Mouse (Mus musculus): ENCODE data around the gene Depdc7.

Depdc7 gene

DNA sequence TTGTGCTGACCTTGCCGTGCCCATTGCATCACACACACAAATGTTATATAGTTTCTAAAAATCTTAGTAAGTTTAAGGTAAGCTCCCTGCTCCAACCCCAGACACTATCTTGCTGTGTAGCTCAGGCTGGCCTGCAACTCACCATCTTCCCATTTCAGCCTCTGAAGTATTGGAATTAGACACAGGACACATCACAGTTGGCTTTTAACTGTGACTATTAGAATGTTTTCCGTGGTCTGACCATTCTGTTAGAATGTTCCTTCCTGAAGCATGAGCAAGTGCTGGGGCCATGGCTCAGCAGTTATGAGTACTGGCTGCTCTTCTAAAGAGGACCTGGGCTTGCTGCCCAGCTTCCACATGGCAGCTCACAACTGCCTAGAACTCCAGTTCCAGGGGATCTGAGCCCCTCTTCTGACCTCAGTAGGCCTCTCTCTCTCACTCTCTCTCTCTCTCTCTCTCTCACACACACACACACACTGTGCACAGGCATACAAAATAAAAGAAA, 25.4 kb downstream of the Depdc7 start:
- no peak for ATAC-seq (ENCODE audit: insufficient number of reproducible peaks, low FRiP score, low TSS enrichment)

DNA sequence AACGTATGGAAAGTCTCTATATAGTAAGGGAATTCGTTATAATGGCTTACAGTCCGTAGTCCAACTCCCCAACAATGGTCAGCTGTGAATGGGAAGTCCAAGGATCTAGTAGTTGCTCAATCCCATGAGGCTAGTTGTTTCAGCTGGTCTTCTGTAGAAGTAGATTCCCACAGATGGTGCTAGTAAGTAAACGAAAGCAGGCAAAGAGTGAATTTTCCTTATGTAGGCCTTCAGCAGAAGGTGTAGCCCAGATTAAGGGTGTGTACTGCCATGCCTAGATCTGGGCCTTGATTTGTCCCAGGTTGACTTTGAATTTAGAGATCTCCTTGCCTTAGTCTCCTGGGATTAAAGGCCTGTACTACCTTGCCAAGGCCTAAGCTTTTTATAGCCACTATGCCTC, 26.4 kb downstream of the Depdc7 start, which contains the start of gene Pin1rt1:
Pin1rt1 (minus strand) TSS at position 101 of the 400 bp plus-strand sequence.
- no peak for ATAC-seq (ENCODE audit: insufficient number of reproducible peaks, low FRiP score, low TSS enrichment)

DNA sequence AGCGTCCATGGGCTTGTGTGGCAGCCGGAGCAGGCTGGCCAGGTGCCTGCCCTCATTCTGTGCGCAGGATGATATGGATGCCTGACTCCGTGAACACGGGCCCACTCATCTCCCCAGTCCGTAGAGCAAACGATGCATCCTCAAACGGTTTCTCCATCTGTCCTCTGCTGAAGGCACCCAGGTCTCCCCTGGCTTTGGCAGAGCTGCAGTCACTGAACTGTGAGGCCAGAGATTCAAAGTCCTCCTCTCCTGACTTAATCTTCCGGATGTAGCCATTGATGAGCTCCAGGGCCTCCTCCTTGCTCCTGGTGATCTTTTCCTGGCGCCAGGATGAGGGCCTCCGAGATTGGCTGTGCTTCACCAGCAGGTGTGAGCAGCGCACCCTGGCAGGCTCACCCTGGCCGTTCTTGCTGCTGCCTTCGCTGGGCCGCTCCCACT, 28.4 kb downstream of the Depdc7 start:
- peak; percentile 71 for ATAC-seq (ENCODE audit: insufficient number of reproducible peaks, low FRiP score, low TSS enrichment)

GRCm38 (mm10) chr2:104712486-104712809, 30.2 kb downstream of the Depdc7 start:
- no peak for ATAC-seq (ENCODE audit: insufficient number of reproducible peaks, low FRiP score, low TSS enrichment)

DNA sequence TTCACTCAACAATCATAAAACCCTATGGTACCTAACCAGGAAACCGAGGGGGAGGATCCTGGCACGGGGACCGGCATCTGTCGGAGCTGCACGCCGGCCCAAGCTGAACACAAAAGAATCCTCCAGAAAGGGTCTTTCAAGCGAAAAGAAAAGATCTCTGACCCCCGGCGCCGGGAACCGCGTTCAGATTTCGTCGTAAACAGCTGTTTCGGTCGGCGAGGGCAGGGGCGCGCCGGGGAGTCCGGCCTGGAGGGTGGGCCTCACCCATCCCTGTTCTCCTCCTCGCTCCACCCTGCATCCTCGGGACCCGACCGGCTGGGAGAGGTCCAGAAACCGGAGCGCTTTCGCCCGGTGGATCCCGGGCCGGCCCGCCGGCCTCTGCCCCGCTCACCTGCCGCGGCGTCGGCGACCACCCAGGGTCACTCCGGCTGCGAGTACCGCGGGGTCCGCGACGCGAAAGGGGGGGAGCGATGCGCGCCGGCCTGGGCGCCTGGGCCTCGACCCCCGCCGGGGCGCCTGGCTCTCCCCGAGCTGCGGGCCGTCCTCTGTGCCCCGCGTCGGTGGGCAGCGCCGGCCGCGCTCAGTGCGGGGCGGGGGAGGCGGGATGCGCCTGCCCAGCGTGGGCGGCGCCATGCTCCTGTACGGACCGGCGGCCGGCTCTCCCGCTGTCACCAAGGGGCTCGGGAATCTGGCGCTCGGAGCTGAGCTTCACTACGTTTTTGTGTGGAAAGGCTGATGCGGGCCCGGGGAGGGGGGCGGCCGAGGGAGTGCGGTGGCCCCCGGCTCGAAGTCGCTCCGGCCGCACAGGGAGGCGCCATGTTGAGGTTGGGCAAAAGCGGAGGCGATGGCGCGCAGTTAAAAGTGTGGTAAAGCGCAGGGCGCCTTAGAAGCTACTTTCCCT, 30.8 kb downstream of the Depdc7 start, which contains the start of gene Tcp11l1:
Tcp11l1 (minus strand) TSS at position 585 of the 901 bp plus-strand sequence.
- peak; percentile 83 for ATAC-seq (ENCODE audit: insufficient number of reproducible peaks, low FRiP score, low TSS enrichment)

GRCm38 (mm10) chr2:104710670-104711370, 31.9 kb downstream of the Depdc7 start:
- no peak for ATAC-seq (ENCODE audit: insufficient number of reproducible peaks, low FRiP score, low TSS enrichment)

DNA sequence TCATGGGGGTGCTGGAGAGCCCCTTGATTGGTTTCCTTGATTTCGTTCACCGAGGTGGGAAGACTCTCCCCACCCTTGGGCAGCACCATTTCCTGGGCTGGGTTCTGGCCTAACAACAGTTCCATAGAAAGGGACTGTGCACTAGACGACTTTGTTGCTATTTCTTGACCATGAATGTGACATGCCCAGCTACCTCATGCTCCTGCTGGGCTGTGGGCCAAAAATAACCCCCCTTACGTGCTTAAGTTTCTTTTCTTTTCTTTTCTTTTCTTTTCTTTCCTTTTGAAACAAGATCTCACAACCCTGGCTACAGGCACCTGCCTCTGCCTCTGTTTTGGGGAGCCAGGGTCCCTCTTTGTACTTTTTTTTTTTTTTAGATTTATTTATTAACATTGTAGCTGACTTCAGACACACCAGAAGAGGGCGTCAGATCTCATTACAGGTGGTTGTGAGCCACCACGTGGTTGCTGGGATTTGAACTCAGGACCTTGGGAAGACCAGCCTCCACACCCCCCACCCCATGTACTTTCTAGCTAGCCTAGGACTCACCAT, 32.8 kb downstream of the Depdc7 start:
- ATAC-seq (ENCODE audit: insufficient number of reproducible peaks, low FRiP score, low TSS enrichment) = no peak

DNA sequence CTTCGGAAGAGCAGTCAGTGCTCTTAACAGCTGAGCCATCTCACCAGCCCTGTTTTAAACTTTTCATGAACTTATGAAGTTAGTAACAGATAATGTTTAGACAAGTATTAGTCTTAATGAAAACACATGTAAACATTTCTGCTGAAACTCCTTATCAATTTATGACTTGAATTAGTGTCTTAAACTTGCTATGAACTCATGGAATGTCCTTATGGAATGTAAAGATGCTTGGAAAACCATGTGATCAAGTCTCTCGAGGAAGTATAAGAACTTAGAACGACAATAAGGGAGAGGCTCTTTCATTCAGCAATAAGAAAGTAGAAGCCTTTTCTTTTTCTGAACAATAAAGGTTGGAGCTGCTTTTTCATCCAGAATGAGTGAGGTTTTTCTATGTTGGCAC, 38.3 kb downstream of the Depdc7 start:
- ATAC-seq (ENCODE audit: insufficient number of reproducible peaks, low FRiP score, low TSS enrichment) = no peak

DNA sequence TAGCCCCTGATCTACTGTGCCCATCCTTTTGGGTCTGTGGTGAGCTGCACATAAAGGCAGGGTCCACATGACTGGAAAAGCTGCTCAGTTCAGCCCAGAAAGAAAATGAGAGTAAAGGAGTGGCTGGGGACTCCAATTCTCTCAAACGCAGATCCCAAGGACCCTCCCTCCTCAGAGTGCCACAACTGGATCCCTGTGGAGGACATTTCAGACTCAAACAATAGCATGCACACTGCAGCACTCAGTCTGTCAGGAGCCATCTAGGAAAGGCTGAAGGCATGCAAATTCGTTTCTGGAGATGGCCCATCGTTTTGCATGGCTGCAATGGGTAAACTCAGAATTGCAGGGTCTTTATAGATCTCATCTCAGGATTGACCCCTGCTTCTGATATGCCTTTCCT, 39.5 kb downstream of the Depdc7 start:
- no peak for ATAC-seq (ENCODE audit: insufficient number of reproducible peaks, low FRiP score, low TSS enrichment)

DNA sequence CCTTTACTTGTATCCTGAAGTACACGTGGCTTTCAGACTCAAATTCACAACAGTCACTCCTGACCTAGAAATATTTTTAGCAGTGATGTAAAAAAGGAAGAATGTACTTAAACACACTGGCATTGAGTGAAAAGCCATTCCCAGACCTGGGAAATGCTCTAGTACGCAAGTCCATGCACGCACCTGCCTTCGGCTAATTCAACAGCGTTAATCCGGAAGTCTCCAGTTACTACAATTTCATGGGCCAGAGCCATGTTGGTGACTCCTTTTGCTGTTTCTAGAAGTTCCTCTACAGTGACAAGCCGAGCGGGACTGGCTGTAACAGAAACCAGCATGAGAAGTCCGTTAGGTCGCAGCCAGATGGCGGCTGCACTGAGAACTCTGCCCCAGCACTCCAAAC, 43.0 kb downstream of the Depdc7 start:
- no peak for ATAC-seq (ENCODE audit: insufficient number of reproducible peaks, low FRiP score, low TSS enrichment)

DNA sequence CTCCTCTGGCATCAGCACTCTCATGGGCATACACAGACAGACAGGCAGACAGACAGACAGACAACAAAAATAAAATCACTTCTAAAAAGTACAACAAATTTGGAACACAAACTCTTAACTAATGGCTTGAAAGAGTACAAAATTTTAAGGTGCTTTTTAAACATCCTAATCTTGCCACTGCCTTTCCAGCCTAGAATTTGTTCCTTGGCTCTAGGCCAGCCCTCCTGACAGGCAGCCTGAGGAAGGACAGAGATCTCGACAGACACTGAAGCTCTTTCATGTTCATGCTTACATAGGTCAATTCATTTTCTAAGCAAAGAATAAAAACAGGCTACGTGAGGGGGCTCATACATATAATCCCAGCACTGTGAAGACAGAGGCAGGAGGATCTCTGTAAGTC, 50.1 kb downstream of the Depdc7 start:
- no peak for ATAC-seq (ENCODE audit: insufficient number of reproducible peaks, low FRiP score, low TSS enrichment)

DNA sequence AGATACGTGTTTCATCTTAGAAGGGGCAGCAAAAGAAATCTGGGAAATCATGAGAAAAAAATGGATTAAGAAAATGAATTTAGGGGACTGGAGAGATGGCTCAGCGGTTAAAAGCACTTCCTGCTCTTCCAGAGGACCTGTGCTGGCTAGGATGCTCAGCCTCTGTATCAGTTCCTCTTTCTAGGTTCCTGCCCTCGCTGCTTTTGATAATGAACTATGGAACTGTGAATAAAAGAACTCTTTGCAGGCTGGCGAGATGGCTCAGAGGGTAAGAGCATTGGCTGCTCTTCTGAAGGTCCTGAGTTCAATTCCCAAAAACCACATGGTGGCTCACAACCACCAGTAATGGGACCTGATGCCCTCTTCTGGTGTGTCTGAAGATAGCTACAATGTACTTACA, 52.0 kb downstream of the Depdc7 start:
- ATAC-seq (ENCODE audit: insufficient number of reproducible peaks, low FRiP score, low TSS enrichment) = no peak

DNA sequence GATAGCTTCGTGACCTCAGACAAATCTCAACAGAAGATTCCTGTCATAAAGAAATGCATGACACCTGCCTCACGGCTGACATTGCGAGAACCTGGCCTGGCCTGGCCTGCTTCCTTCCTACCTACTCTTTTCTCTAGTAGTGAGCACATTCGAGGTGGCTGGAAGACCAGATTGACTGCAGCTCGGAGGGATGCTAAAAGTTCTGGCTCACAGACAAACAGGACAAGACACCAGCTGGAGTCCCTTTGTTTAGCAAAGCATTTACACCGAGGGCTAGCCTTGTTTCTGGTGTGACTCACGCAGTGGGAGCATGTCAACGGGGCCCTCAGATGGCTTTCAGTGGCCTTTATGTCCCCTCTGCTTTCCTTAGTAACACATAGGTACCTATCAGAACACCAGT, 54.0 kb downstream of the Depdc7 start:
- ATAC-seq (ENCODE audit: insufficient number of reproducible peaks, low FRiP score, low TSS enrichment) = peak; percentile 58

DNA sequence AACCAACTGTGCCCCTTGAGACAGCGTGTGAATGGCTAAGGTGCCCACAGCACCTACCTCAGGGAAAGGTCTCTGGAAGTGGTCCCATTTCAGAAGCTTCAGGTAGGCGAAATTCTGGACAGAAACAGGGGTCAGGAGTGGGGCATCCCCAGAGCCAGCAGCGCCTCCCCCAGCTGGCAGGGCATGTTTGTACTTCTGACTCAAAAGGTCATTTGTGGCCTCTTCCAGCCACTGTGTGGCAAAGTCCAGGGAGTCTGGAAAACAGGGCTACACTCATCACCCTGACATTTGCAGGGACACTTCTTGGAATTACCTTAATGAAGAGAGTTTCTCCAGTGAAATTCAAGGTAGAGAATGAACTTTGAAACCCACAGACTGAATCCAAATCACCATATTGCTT, 54.4 kb downstream of the Depdc7 start:
- no peak for ATAC-seq (ENCODE audit: insufficient number of reproducible peaks, low FRiP score, low TSS enrichment)

GRCm38 (mm10) chr2:104687261-104687660, 55.4 kb downstream of the Depdc7 start:
- no peak for ATAC-seq (ENCODE audit: insufficient number of reproducible peaks, low FRiP score, low TSS enrichment)

- peak; percentile 75 for ATAC-seq (ENCODE audit: insufficient number of reproducible peaks, low FRiP score, low TSS enrichment)
Observed at GRCm38 (mm10) chr2:104685418-104685817, 57.3 kb downstream of the Depdc7 start.

DNA sequence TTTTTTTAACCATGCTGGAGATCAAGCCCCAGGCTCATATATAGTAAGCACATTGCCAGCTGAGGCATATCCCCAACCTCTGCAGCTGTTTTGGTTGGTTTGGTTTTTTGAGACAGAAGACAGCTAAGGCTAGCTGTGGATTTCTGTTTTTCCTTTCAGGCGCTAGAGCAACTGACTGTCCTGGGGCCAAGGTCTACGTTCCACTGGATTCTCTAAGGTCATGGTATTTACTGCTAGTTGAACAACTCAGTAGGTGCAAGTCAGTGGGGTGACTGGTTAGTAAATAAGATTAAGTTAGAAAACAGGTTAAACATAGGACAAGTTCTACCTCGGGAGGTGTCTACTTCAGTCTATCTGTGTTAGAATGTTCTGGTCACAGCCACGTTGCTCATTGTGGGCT, 57.9 kb downstream of the Depdc7 start:
- no peak for ATAC-seq (ENCODE audit: insufficient number of reproducible peaks, low FRiP score, low TSS enrichment)

DNA sequence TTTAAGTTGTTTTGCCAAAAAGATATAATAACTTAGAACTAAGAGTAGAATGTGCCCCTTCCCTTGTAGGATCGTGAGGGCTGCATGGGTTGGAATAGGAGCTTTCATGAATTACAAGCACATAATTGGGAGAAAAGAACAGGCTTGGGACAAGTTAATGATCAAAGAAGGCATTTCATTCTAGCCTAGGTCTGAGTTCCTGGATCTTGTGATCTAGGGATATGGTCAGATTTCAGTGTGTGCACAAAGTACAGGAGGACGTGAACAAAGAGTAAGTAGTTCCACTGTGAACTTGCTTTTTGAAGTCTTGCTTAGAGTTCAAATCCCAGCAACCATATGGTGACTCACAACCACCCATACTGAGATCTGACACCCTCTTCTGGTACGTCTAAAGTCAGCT, 65.4 kb downstream of the Depdc7 start:
- ATAC-seq (ENCODE audit: insufficient number of reproducible peaks, low FRiP score, low TSS enrichment) = no peak

Data from cerebellum, adult (tissue).